Mouse (Mus musculus): Measurements from ENCODE around the gene Nop10. TPM values are rescaled to one million over a fixed set of nuclear protein-coding genes. Genes with fewer than 3 reads are reported as not detected.

Nop10 gene
- total RNA-seq, 2 experiments from 2014 or later, result 16.3 to 23.5 TPM

Other genes with a start within 250 kb of the Nop10 start
- gene Olfr1310, start 249.2 kb upstream of the Nop10 start, total RNA-seq (2015; ENCODE audit: low replicate concordance), result not detected in 2 replicates
- gene Olfr1310, start 249.2 kb upstream of the Nop10 start, total RNA-seq (2017; ENCODE audit: low replicate concordance), result not detected in 2 replicates
- gene Olfr1311, start 237.5 kb upstream of the Nop10 start, total RNA-seq (2015; ENCODE audit: low replicate concordance), result not detected in 2 replicates
- not detected in 2 replicates for gene Olfr1311, start 237.5 kb upstream of the Nop10 start, total RNA-seq (2017; ENCODE audit: low replicate concordance)
- not detected in 2 replicates for gene Olfr1312, start 211.7 kb upstream of the Nop10 start, total RNA-seq (2015; ENCODE audit: low replicate concordance)
- not detected in 2 replicates for gene Olfr1312, start 211.7 kb upstream of the Nop10 start, total RNA-seq (2017; ENCODE audit: low replicate concordance)
- not detected in 2 replicates for gene Olfr1313, start 184.1 kb upstream of the Nop10 start, total RNA-seq (2015; ENCODE audit: low replicate concordance)
- gene Olfr1313, start 184.1 kb upstream of the Nop10 start, total RNA-seq (2017; ENCODE audit: low replicate concordance), result not detected in 2 replicates
- not detected in 2 replicates for gene Olfr1314, start 165.1 kb upstream of the Nop10 start, total RNA-seq (2015; ENCODE audit: low replicate concordance)
- not detected in 2 replicates for gene Olfr1314, start 165.1 kb upstream of the Nop10 start, total RNA-seq (2017; ENCODE audit: low replicate concordance)
- gene Olfr1315-ps1, start 146.5 kb upstream of the Nop10 start, total RNA-seq (2015; ENCODE audit: low replicate concordance), result not detected in 2 replicates
- gene Olfr1315-ps1, start 146.5 kb upstream of the Nop10 start, total RNA-seq (2017; ENCODE audit: low replicate concordance), result not detected in 2 replicates
- gene Olfr1316, start 126.9 kb upstream of the Nop10 start, total RNA-seq (2015; ENCODE audit: low replicate concordance), result not detected in 2 replicates
- not detected in 2 replicates for gene Olfr1316, start 126.9 kb upstream of the Nop10 start, total RNA-seq (2017; ENCODE audit: low replicate concordance)
- not detected in 2 replicates for gene Olfr1317, start 121.6 kb upstream of the Nop10 start, total RNA-seq (2015; ENCODE audit: low replicate concordance)
- gene Olfr1317, start 121.6 kb upstream of the Nop10 start, total RNA-seq (2017; ENCODE audit: low replicate concordance), result not detected in 2 replicates
- not detected in 2 replicates for gene Olfr1318, start 107.7 kb upstream of the Nop10 start, total RNA-seq (2015; ENCODE audit: low replicate concordance)
- gene Olfr1318, start 107.7 kb upstream of the Nop10 start, total RNA-seq (2017; ENCODE audit: low replicate concordance), result not detected in 2 replicates
- 2.5 and 5.0 TPM in 2 replicates for gene Lpcat4, start 22.5 kb upstream of the Nop10 start, total RNA-seq (2015; ENCODE audit: low replicate concordance)
- gene Lpcat4, start 22.5 kb upstream of the Nop10 start, total RNA-seq (2017; ENCODE audit: low replicate concordance), result 0.39 TPM in 1 of 2 replicates, not detected in the other
- gene Nutm1, start 2.6 kb upstream of the Nop10 start, total RNA-seq (2015; ENCODE audit: low replicate concordance), result not detected in 2 replicates
- not detected in 2 replicates for gene Nutm1, start 2.6 kb upstream of the Nop10 start, total RNA-seq (2017; ENCODE audit: low replicate concordance)
- gene Slc12a6, start 3.9 kb downstream of the Nop10 start, total RNA-seq (2015; ENCODE audit: low replicate concordance), result 52.8 and 57.7 TPM in 2 replicates
- 42.4 and 70.9 TPM in 2 replicates for gene Slc12a6, start 3.9 kb downstream of the Nop10 start, total RNA-seq (2017; ENCODE audit: low replicate concordance)
- 1.4 TPM in 1 of 2 replicates, not detected in the other for gene Gm21985, start 4.4 kb downstream of the Nop10 start, total RNA-seq (2015; ENCODE audit: low replicate concordance)
- 1.3 and 9.0 TPM in 2 replicates for gene Gm21985, start 4.4 kb downstream of the Nop10 start, total RNA-seq (2017; ENCODE audit: low replicate concordance)
- 23.5 and 30.3 TPM in 2 replicates for gene Emc4, start 106.1 kb downstream of the Nop10 start, total RNA-seq (2015; ENCODE audit: low replicate concordance)
- gene Emc4, start 106.1 kb downstream of the Nop10 start, total RNA-seq (2017; ENCODE audit: low replicate concordance), result 9.9 and 11.3 TPM in 2 replicates
- 21.3 and 29.3 TPM in 2 replicates for gene Katnbl1, start 117.3 kb downstream of the Nop10 start, total RNA-seq (2015; ENCODE audit: low replicate concordance)
- 20.7 and 21.3 TPM in 2 replicates for gene Katnbl1, start 117.3 kb downstream of the Nop10 start, total RNA-seq (2017; ENCODE audit: low replicate concordance)
- 5.0 and 5.8 TPM in 2 replicates for gene Emc7, start 193.1 kb downstream of the Nop10 start, total RNA-seq (2015; ENCODE audit: low replicate concordance)
- 7.2 and 7.3 TPM in 2 replicates for gene Emc7, start 193.1 kb downstream of the Nop10 start, total RNA-seq (2017; ENCODE audit: low replicate concordance)
- not detected in 2 replicates for gene Chrm5, start 218.8 kb downstream of the Nop10 start, total RNA-seq (2015; ENCODE audit: low replicate concordance)
- not detected in 2 replicates for gene Chrm5, start 218.8 kb downstream of the Nop10 start, total RNA-seq (2017; ENCODE audit: low replicate concordance)
- 1.4 TPM in 1 of 2 replicates, not detected in the other for gene Aven, start 231.0 kb downstream of the Nop10 start, total RNA-seq (2015; ENCODE audit: low replicate concordance)
- 2.3 and 5.1 TPM in 2 replicates for gene Aven, start 231.0 kb downstream of the Nop10 start, total RNA-seq (2017; ENCODE audit: low replicate concordance)